Mouse (Mus musculus) CH12.LX (cell line): ENCODE results near the gene Ugt1a6b. TPM values are rescaled to one million over a fixed set of nuclear protein-coding genes. Genes with fewer than 3 reads are reported as not detected.
"Not testable (repeated sequence)": the region's sequence is repeated elsewhere in the genome, so short reads cannot be mapped to it uniquely, and the experiment has no call there.

Experiments
- DNase-seq: peaks from one replicate; pipeline ENCODE4 v3.0.0-alpha.2; 2013; ENCODE audit errors: extremely low read depth
- H3K27ac ChIP-seq: 2 replicates; pipeline ENCODE4 v1.5.1; 2012; ENCODE audit warnings: low read depth, mild to moderate bottlenecking, control low read depth, moderate library complexity; ENCODE audit not compliant: insufficient read depth
- H3K27me3 ChIP-seq: replicated peaks from 2 replicates; pipeline ENCODE3; 2012; ENCODE audit warnings: inconsistent platforms
- H3K36me3 ChIP-seq, 2 experiments: replicated peaks in 1 of 2; 2 replicates each; pipeline versions ENCODE3 to v1.6.1; 2012; ENCODE audit warnings: inconsistent platforms in 1 of 2, low read length in 1 of 2, mild to moderate bottlenecking in 1 of 2, mixed read lengths in 1 of 2, moderate library complexity in 1 of 2; ENCODE audit not compliant: control insufficient read depth in 1 of 2, insufficient read depth in 1 of 2
- H3K4me1 ChIP-seq, 2 experiments: 2 replicates each; pipeline ENCODE4 v1.6.1; 2012; ENCODE audit warnings: inconsistent platforms in 1 of 2, moderate library complexity in 1 of 2; ENCODE audit not compliant: insufficient read depth in 2 of 2, control insufficient read depth in 1 of 2
- H3K4me2 ChIP-seq: 2 replicates; pipeline ENCODE4 v1.6.1; 2012; ENCODE audit warnings: low read depth, mild to moderate bottlenecking, control low read depth; ENCODE audit not compliant: poor library complexity, insufficient read depth, severe bottlenecking
- H3K4me3 ChIP-seq, 3 experiments: fragments of 150-350 bp in 1 of 3; sonication (generic) in 1 of 3; replicated peaks in 1 of 3; 2 replicates each; pipeline versions ENCODE3 to v1.5.1; 2011 to 2012; ENCODE audit warnings: low read depth in 2 of 3, low read length in 2 of 3, mild to moderate bottlenecking in 2 of 3, moderate library complexity in 2 of 3, control low read depth in 1 of 3, improper control_type of control experiment in 1 of 3, inconsistent platforms in 1 of 3, mixed read lengths in 1 of 3; ENCODE audit not compliant: poor library complexity in 1 of 3
- H3K79me2 ChIP-seq: replicated peaks from 2 replicates; pipeline ENCODE4 v1.6.1; 2012; ENCODE audit warnings: mild to moderate bottlenecking, moderate library complexity; ENCODE audit not compliant: control insufficient read depth, poor library complexity, insufficient read depth, severe bottlenecking; ENCODE audit errors: extremely low read depth
- H3K9ac ChIP-seq: 2 replicates; pipeline ENCODE4 v1.6.1; 2012; ENCODE audit warnings: low read depth, mild to moderate bottlenecking, control low read depth, moderate library complexity; ENCODE audit not compliant: insufficient read depth
- H3K9me3 ChIP-seq: replicated peaks from 2 replicates; pipeline ENCODE3; 2012; ENCODE audit warnings: low read length, inconsistent platforms, mixed read lengths
- BHLHE40 ChIP-seq: IDR thresholded peaks from 2 replicates; pipeline ENCODE4 v1.6.1; 2011; ENCODE audit warnings: mild to moderate bottlenecking, low read depth, low read length, improper control_type of control experiment
- CTCF ChIP-seq, 2 experiments: IDR thresholded peaks in 1 of 2; conservative IDR thresholded peaks in 1 of 2; 2 replicates each; pipeline ENCODE4 v1.5.1; 2011 to 2012; ENCODE audit warnings: low read depth in 2 of 2, low read length in 2 of 2, improper control_type of control experiment in 1 of 2, inconsistent platforms in 1 of 2, mild to moderate bottlenecking in 1 of 2, moderate library complexity in 1 of 2
- ELF1 ChIP-seq: IDR thresholded peaks from 2 replicates; pipeline ENCODE4 v1.6.1; 2014; ENCODE audit warnings: low read depth, mild to moderate bottlenecking, inconsistent platforms, low read length, improper control_type of control experiment
- ETS1 ChIP-seq: conservative IDR thresholded peaks from 2 replicates; pipeline ENCODE4 v1.6.1; 2012; ENCODE audit warnings: low read depth, mild to moderate bottlenecking, inconsistent platforms, low read length, improper control_type of control experiment, moderate library complexity
- GABPA ChIP-seq: IDR thresholded peaks from 2 replicates; pipeline ENCODE4 v1.6.1; 2012; ENCODE audit warnings: low read depth, low read length, improper control_type of control experiment, inconsistent platforms; ENCODE audit not compliant: insufficient replicate concordance
- IRF4 ChIP-seq: IDR thresholded peaks from 2 replicates; pipeline ENCODE4 v1.6.1; 2014; ENCODE audit warnings: low read depth, mild to moderate bottlenecking, inconsistent platforms, low read length, improper control_type of control experiment
- JUN ChIP-seq: IDR thresholded peaks from 2 replicates; pipeline ENCODE4 v1.6.1; 2011; ENCODE audit warnings: low read depth, mild to moderate bottlenecking, low read length, improper control_type of control experiment, moderate library complexity; ENCODE audit not compliant: insufficient read depth
- JUND ChIP-seq: conservative IDR thresholded peaks from 2 replicates; pipeline ENCODE4 v1.6.1; 2011; ENCODE audit warnings: low read depth, low read length, improper control_type of control experiment
- MEF2A ChIP-seq: IDR thresholded peaks from 2 replicates; pipeline ENCODE4 v1.6.1; 2014; ENCODE audit warnings: low read depth, mild to moderate bottlenecking, inconsistent platforms, low read length, improper control_type of control experiment, borderline replicate concordance
- MYC ChIP-seq: IDR thresholded peaks from 2 replicates; pipeline ENCODE4 v1.6.1; 2011; ENCODE audit warnings: low read depth, mild to moderate bottlenecking, improper control_type of control experiment, low read length
- POLR2A ChIP-seq: IDR thresholded peaks from 2 replicates; pipeline ENCODE4 v1.6.1; 2011; ENCODE audit warnings: low read depth, mild to moderate bottlenecking, improper control_type of control experiment, low read length
- RAD21 ChIP-seq: IDR thresholded peaks from 2 replicates; pipeline ENCODE4 v1.6.1; 2011; ENCODE audit warnings: low read depth, mild to moderate bottlenecking, low read length, improper control_type of control experiment, moderate library complexity
- SMC3 ChIP-seq: IDR thresholded peaks from 2 replicates; pipeline ENCODE4 v1.6.1; 2011; ENCODE audit warnings: low read depth, low read length, improper control_type of control experiment
- TBP ChIP-seq: conservative IDR thresholded peaks from 2 replicates; pipeline ENCODE4 v1.6.1; 2011; ENCODE audit warnings: low read depth, low read length, improper control_type of control experiment
- TCF12 ChIP-seq: IDR thresholded peaks from 2 replicates; pipeline ENCODE4 v1.6.1; 2014; ENCODE audit warnings: low read depth, mild to moderate bottlenecking, inconsistent platforms, low read length, improper control_type of control experiment
- UBTF ChIP-seq: IDR thresholded peaks from 2 replicates; pipeline ENCODE4 v1.6.1; 2012; ENCODE audit warnings: low read depth, mild to moderate bottlenecking, inconsistent platforms, low read length, improper control_type of control experiment, moderate library complexity
- ZNF384 ChIP-seq: IDR thresholded peaks from 2 replicates; pipeline ENCODE4 v1.6.1; 2012; ENCODE audit warnings: low read depth, low read length, improper control_type of control experiment, inconsistent platforms
- dilution Hi-C: fragments of 300-500 bp; cut with MboI; formaldehyde crosslinking; loops from 2 replicates; pipeline ENCODE4 v1.14.3; 2020; ENCODE audit warnings: low sequenced_read_pairs; ENCODE audit not compliant: extremely low pct_unique_long_range_greater_than_20kb, extremely low pct_ligation_motif_present
- in situ Hi-C: fragments of 300-500 bp; cut with MboI; formaldehyde crosslinking; loops from 3 replicates; pipeline ENCODE4 v1.14.3; 2019; ENCODE audit warnings: low sequenced_read_pairs, low pct_ligation_motif_present, low pct_unique_long_range_greater_than_20kb, mixed read lengths
- polyA plus RNA-seq: library from polyadenylated mRNA; unstranded; fragments of >175 nt; gene quantifications from 2 replicates; pipeline ENCODE4 v1.2.1, GENCODE M21; 2012; ENCODE audit warnings: low read depth; ENCODE audit not compliant: insufficient read length
- total RNA-seq, 2 experiments: library from RNA; depleted of rRNA; stranded (reverse); fragments of 300-350 nt in 1 of 2; fragments of >200 nt in 1 of 2; gene quantifications; 2 replicates each; pipeline ENCODE4 v1.2.3; 2012 to 2014

Gene Ugt1a6b
- total and polyA plus RNA-seq, 3 experiments, result 0.13 to 0.26 TPM; not detected in 1

DNA sequence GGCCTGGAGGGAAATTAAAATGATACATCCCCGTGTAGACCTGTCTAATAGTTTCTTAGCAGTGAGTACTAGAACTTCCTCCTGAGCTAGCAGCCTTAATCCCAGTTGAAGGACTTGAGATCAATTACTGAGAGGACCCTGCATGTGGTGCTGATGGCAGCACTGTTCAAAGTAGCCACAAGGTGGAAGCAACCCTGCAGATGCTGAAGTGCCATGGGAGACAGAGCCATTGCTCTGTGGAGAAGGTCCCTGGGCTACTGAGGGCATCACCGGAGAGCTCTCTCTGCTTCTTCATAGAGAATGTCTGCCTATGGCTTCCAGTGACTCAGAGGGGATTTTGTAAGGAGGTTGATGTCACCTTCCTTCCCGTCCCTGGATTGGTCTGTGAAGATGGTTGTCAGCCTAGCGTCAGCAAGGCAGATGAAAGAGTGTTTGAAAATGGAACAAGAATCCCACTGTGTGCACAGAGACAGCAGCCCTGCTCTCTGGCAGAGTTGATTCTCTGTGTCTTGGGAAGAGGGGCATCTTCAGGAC lies 22.8 kb downstream of the Ugt1a6b start:
- H3K36me3 ChIP-seq, H3K4me2 ChIP-seq, H3K9me3 ChIP-seq, H3K79me2 ChIP-seq, H3K4me3 ChIP-seq, dilution Hi-C loops, H3K27ac ChIP-seq, in situ Hi-C loops, H3K27me3 ChIP-seq: not testable (repeated sequence)
- DNase-seq, result peak; percentile 15
- peaks cover 0 to 15% of the 10 kb centered on the region in 2 experiments; a peak in 2 of 4 replicates for H3K4me1 ChIP-seq
- TF ChIP-seq RAD21, result peak; percentile 27
- peak; percentile 35 for TF ChIP-seq SMC3
- peak in 1 of 2 experiments; percentile 55; a peak in 2 of 4 replicates for TF ChIP-seq CTCF (conservative IDR thresholded peaks at IDR 0.05 in 1 of 2, IDR thresholded peaks at IDR 0.05 in 1 of 2; ENCODE audit: low read depth in 2 of 2, low read length in 2 of 2)
- TF ChIP-seq, all 38 proteins: peak for 3; not testable (repeated sequence) for 35
- H3K9ac ChIP-seq, result not testable (repeated sequence)

DNA sequence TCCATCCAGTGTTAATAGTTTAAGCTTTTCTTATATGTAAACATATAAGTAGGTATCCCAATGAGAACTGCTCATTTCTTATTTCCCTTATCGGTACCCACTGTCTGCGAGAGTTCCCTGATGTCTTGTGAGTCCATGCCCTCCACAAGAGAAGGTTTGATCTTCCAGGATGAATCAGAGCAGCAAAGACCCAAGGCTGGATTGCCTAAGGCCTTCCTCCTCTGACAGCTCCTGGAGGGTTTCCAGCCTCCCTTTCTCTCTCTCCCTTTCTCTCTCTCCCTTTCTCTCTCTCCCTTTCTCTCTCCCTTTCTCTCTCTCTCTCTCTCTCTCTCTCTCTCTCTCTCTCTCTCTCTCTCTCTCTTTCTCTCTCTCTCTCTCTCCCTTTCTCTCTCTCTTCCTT lies 26.0 kb downstream of the Ugt1a6b start:
- H3K4me1 ChIP-seq, result peaks cover 0 to 25% of the 10 kb centered on the region in 2 experiments; a peak in 2 of 4 replicates
- DNase-seq, H3K4me2 ChIP-seq, H3K9me3 ChIP-seq, H3K27me3 ChIP-seq, H3K36me3 ChIP-seq, H3K27ac ChIP-seq, H3K79me2 ChIP-seq, H3K4me3 ChIP-seq, dilution Hi-C loops, in situ Hi-C loops, H3K9ac ChIP-seq: not testable (repeated sequence)

DNA sequence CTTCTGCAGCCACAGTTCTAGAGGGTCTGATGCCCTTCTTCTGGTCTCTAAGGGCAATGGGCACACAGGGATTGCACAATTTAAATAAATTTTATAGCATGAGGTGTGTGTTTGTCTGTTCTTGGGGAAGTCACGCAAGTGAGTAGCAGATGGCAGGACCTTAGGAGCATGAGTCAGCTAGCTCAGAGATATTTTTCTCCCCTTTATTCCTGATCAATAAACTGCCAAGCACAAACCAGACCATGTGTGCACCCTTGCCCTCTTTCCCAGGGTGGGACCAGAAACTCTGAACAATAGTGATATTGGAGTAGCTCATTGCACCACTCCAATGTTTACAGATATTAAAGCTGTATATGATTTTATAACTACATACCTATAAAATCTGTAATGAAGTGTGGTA lies 27.2 kb downstream of the Ugt1a6b start:
- H3K4me3 ChIP-seq, H3K27ac ChIP-seq, H3K79me2 ChIP-seq, H3K9me3 ChIP-seq, H3K9ac ChIP-seq, H3K4me2 ChIP-seq, DNase-seq, H3K27me3 ChIP-seq, H3K36me3 ChIP-seq, dilution Hi-C loops: not testable (repeated sequence)
- in situ Hi-C loops, result loop anchor here (10.0 kb wide), 1 partner anchor 155 kb away; no protein-coding TSS in a partner anchor
- peaks cover 0 to 33% of the 10 kb centered on the region in 2 experiments; a peak in 3 of 4 replicates for H3K4me1 ChIP-seq

DNA sequence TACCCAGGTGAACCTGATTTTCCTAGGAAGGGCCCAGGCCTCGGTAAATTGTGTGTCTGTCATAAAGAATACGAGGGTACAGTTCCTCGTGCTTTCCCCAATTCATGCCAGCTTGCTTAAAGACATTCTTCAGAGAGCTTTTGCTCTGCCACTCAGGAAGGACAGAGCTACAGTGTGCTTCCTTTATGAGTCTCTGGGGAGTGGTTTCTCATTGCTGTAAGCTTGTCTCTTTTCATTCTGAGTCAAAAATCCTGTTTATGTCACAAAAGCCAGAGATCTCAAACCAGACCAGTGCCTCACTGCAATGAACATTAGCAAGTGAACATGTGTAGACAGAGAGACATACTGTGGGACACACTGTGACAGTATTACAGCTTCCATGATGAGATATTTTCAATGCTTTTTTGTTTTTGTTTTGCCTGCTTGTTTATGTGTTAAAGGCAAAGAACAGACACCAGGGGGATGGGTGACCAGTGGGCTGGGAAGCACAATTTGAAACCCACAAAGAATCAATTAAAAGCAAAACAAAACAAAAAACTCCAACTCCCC lies 30.9 kb downstream of the Ugt1a6b start:
- Histone ChIP-seq H3K4me3 (no peak overlapping the region), H3K4me1 (peaks cover 0 to 31% of the 10 kb centered on the region in 2 experiments; a peak in 3 of 4 replicates), H3K27me3 (no peaks in the 10 kb centered on the region), H3K36me3 (no peaks in the 10 kb centered on the region), H3K79me2 (no peaks in the 10 kb centered on the region), H3K9ac (no peak overlapping the region), H3K27ac (no peak overlapping the region), H3K9me3 (no peaks in the 10 kb centered on the region), H3K4me2 (peak overlapping the region; percentile 45)
- in situ Hi-C loops (loop anchor here (10.0 kb wide), 1 partner anchor 151 kb away; no protein-coding TSS in a partner anchor), dilution Hi-C loops (no loop called here)
- DNase-seq, result peak; percentile 76
- TF ChIP-seq BHLHE40 (peak; percentile 44; the same call in 1 of the 2 replicates), ZNF384 (no peak), JUN (peak; percentile 39), TCF12 (peak; percentile 17; the same call in 1 of the 2 replicates), SMC3 (no peak), ETS1 (peak; percentile 63), ELF1 (peak; percentile 19; the same call in 1 of the 2 replicates), POLR2A (no peak), GABPA (no peak), TBP (0 out of 2 replicates have a peak, but pooled peaks have one; percentile 17), IRF4 (peak; percentile 89), JUND (peak; percentile 47; the same call in 1 of the 2 replicates), UBTF (no peak), MEF2A (0 out of 2 replicates have a peak, but pooled peaks have one; percentile 15), MYC (peak; percentile 61; the same call in 1 of the 2 replicates)
